Mouse (Mus musculus): ENCODE data around the gene Rsg1. TPM values are rescaled to one million over a fixed set of nuclear protein-coding genes. Genes with fewer than 3 reads are reported as not detected.

Gene Rsg1
- polyA plus RNA-seq, 1 experiment from 2014 or later, result 6.8 TPM

DNA sequence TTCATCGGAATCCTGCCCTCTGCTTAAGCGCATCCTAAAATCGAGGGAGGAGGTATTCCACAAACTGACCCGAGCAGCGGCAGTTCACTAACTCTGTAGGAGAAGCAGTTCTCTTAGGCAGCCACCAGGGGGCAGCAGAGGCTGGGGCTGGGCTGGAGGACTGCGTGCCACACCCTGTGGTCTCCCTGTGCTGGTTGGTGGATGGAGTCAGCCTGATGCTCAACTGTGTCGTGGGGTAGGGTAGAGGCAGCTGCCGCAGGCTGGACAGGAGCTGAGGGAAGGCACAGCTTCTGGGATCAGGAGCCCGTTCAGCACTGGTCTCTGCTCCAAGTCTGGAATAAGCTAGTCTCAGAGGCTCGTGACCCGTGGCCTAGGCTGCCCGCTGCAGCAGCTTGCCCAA lies 59.5 kb downstream of the Rsg1 start:
- Histone ChIP-seq H3K4me2 (ENCODE audit: low read depth, low read length) (peak overlapping the region; percentile 23), H3K27me3 (ENCODE audit: control insufficient read depth, insufficient read depth, low read length) (no peaks in the 10 kb centered on the region; the same call in 1 of the 2 replicates), H3K27ac (replicated peaks; ENCODE audit: low read depth, low read length) (no peak overlapping the region), H3K9ac (replicated peaks; ENCODE audit: low read length) (peak overlapping the region; percentile 37; the same call in 1 of the 2 replicates), H3K4me3 (ENCODE audit: low read depth, low read length) (no peak overlapping the region), H3K4me1 (ENCODE audit: control insufficient read depth, insufficient read depth, low read length) (peaks cover 9% of the 10 kb centered on the region), H3K36me3 (replicated peaks; ENCODE audit: control insufficient read depth, insufficient read depth, low read depth, low read length) (no peaks in the 10 kb centered on the region), H3K9me3 (replicated peaks; ENCODE audit: control insufficient read depth, low read length) (no peaks in the 10 kb centered on the region)
- DNase-seq (ENCODE audit: low spot score) (peak; percentile 91), ATAC-seq (replicated peaks; ENCODE audit: insufficient number of reproducible peaks, low FRiP score, low TSS enrichment, low read depth) (peak; percentile 74)
- 20% methylated on average over 12 of the region's 12 CpGs for WGBS

DNA sequence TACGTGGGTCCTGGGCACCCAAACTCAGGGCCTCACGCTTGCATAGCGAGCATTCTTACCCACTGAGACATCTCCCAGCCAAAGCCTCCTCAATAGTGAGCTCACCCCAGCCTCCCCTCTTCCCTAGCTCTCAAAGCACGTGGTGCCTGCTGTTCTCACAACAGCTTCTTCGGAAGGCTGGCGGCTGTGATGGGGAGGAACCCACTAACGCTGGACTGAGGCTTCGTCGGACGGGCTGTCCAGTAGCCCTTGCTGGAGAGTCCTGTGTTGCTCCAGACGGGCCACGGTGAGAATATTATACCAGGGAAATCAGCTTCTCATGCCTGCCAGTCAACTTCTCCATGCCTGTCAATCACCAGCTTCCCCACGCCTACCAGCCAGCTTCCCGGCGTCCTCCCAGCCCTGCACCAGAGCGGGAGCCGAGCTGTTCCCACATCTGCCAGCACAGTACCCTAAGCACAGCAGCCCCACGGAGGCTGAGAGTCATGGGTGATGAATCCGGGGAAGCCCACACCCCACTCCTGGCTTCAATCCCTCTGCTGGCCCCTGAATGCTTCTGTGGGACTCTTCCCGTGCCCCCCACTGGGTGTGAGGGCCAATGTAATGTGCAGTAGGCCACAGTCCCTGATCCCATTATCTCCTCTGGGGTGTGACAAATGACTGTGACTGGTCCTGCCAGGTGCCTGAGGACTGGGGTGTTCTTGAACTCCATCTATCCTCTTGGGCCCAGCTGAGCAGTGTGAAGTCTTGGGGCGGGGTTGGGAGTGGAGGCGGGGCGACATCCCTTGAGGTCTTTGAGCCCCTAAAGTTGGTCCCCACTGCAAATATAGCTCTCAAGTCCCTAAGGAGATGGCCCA lies 61.0 kb downstream of the Rsg1 start:
- Histone ChIP-seq H3K4me2 (ENCODE audit: low read depth, low read length) (no peak overlapping the region), H3K27ac (replicated peaks; ENCODE audit: low read depth, low read length) (no peak overlapping the region), H3K9me3 (replicated peaks; ENCODE audit: control insufficient read depth, low read length) (no peaks in the 10 kb centered on the region), H3K27me3 (ENCODE audit: control insufficient read depth, insufficient read depth, low read length) (no peaks in the 10 kb centered on the region; the same call in 1 of the 2 replicates), H3K4me1 (ENCODE audit: control insufficient read depth, insufficient read depth, low read length) (peaks cover 10% of the 10 kb centered on the region), H3K4me3 (ENCODE audit: low read depth, low read length) (no peak overlapping the region), H3K36me3 (replicated peaks; ENCODE audit: control insufficient read depth, insufficient read depth, low read depth, low read length) (no peaks in the 10 kb centered on the region), H3K9ac (replicated peaks; ENCODE audit: low read length) (peak overlapping the region; percentile 0; the same call in 1 of the 2 replicates)
- DNase-seq (ENCODE audit: low spot score) (no peak), ATAC-seq (replicated peaks; ENCODE audit: insufficient number of reproducible peaks, low FRiP score, low TSS enrichment, low read depth) (peak; percentile 26)
- WGBS, result 35% methylated on average over 23 of the region's 23 CpGs

Other genes starting within 250 kb of the Rsg1 start
- 19.8 and 26.1 TPM in 2 replicates for gene Atp13a2, start 227.1 kb upstream of the Rsg1 start, polyA plus RNA-seq (2014; fragmentation: Nextera tagmentation; extraction: Ambion mirVana)
- 409 and 469 TPM in 2 replicates for gene Mfap2, start 203.5 kb upstream of the Rsg1 start, polyA plus RNA-seq (2014; fragmentation: Nextera tagmentation; extraction: Ambion mirVana)
- gene Crocc, start 153.4 kb upstream of the Rsg1 start, polyA plus RNA-seq (2014; fragmentation: Nextera tagmentation; extraction: Ambion mirVana), result 6.8 and 7.5 TPM in 2 replicates
- 57.0 and 64.9 TPM in 2 replicates for gene Necap2, start 135.6 kb upstream of the Rsg1 start, polyA plus RNA-seq (2014; fragmentation: Nextera tagmentation; extraction: Ambion mirVana)
- not detected in 2 replicates for gene Spata21, start 125.6 kb upstream of the Rsg1 start, polyA plus RNA-seq (2014; fragmentation: Nextera tagmentation; extraction: Ambion mirVana)
- gene Szrd1, start 74.2 kb upstream of the Rsg1 start, polyA plus RNA-seq (2014; fragmentation: Nextera tagmentation; extraction: Ambion mirVana), result 36.3 and 36.6 TPM in 2 replicates
- gene Fbxo42, start 66.0 kb upstream of the Rsg1 start, polyA plus RNA-seq (2014; fragmentation: Nextera tagmentation; extraction: Ambion mirVana), result 23.7 and 25.2 TPM in 2 replicates
- 5.8 and 6.1 TPM in 2 replicates for gene Arhgef19, start 25.5 kb downstream of the Rsg1 start, polyA plus RNA-seq (2014; fragmentation: Nextera tagmentation; extraction: Ambion mirVana)
- 1.0 and 1.4 TPM in 2 replicates for gene Epha2, start 87.3 kb downstream of the Rsg1 start, polyA plus RNA-seq (2014; fragmentation: Nextera tagmentation; extraction: Ambion mirVana)
- gene Fam131c, start 154.3 kb downstream of the Rsg1 start, polyA plus RNA-seq (2014; fragmentation: Nextera tagmentation; extraction: Ambion mirVana), result 0.76 and 1.3 TPM in 2 replicates
- gene Clcnka, start 184.8 kb downstream of the Rsg1 start, polyA plus RNA-seq (2014; fragmentation: Nextera tagmentation; extraction: Ambion mirVana), result 0.27 and 0.45 TPM in 2 replicates
- gene Clcnkb, start 202.1 kb downstream of the Rsg1 start, polyA plus RNA-seq (2014; fragmentation: Nextera tagmentation; extraction: Ambion mirVana), result not detected in 2 replicates
- 0.10 and 0.45 TPM in 2 replicates for gene Hspb7, start 206.8 kb downstream of the Rsg1 start, polyA plus RNA-seq (2014; fragmentation: Nextera tagmentation; extraction: Ambion mirVana)
- gene Srarp, start 222.1 kb downstream of the Rsg1 start, polyA plus RNA-seq (2014; fragmentation: Nextera tagmentation; extraction: Ambion mirVana), result not detected in 2 replicates
- gene Zbtb17, start 230.7 kb downstream of the Rsg1 start, polyA plus RNA-seq (2014; fragmentation: Nextera tagmentation; extraction: Ambion mirVana), result 35.4 and 43.3 TPM in 2 replicates

All from embryonic facial prominence, embryonic 11.5 days (tissue).